Mouse (Mus musculus) CD8-positive naive resting alpha-beta T cell, adult 2 months (primary cell): ENCODE data around the gene Pklr.
A peak's percentile ranks its signal among the peaks of the same experiment; 100 is the strongest.

Experiments used
- DNase-seq, 2 experiments: peaks; one replicate each; pipeline ENCODE4 v3.0.0; 2022; ENCODE audit warnings: low read depth in 2 of 2, low spot score in 2 of 2

The Pklr gene

GRCm38 (mm10) chr3:89135958-89136357 is at the start of gene Pklr:
Gene Pklr, plus strand, starts transcription at chr3:89136142.
- DNase-seq = no peak

GRCm38 (mm10) chr3:89087338-89088110 is 48.4 kb upstream of the Pklr start:
- DNase-seq = peak; percentile 88 to 92

GRCm38 (mm10) chr3:89088974-89089373 is 47.0 kb upstream of the Pklr start:
- DNase-seq = no peak

- DNase-seq = peak; percentile 77 to 85
Measured at GRCm38 (mm10) chr3:89089882-89090591, 45.9 kb upstream of the Pklr start.

- DNase-seq = peak; percentile 68 to 74
Measured at GRCm38 (mm10) chr3:89090694-89091655, 45.0 kb upstream of the Pklr start.

- no peak for DNase-seq
Measured at GRCm38 (mm10) chr3:89091811-89092508, 44.0 kb upstream of the Pklr start.

- DNase-seq = no peak
Measured at GRCm38 (mm10) chr3:89092509-89093090, 43.3 kb upstream of the Pklr start.

- DNase-seq = peak in 1 of 2 experiments; percentile 50
Measured at GRCm38 (mm10) chr3:89093175-89093574, 42.8 kb upstream of the Pklr start, which contains the start of gene Rusc1. Gene Rusc1, minus strand, starts transcription at chr3:89093311.

GRCm38 (mm10) chr3:89094021-89094420 is 41.9 kb upstream of the Pklr start:
- no peak for DNase-seq

GRCm38 (mm10) chr3:89100811-89101210 is 35.1 kb upstream of the Pklr start, which contains the start of gene Gm43738:
Gene Gm43738, minus strand, starts transcription at chr3:89101099.
- DNase-seq = no peak

GRCm38 (mm10) chr3:89101459-89101811 is 34.5 kb upstream of the Pklr start:
- no peak for DNase-seq

GRCm38 (mm10) chr3:89101812-89102494 is 34.0 kb upstream of the Pklr start, which contains the start of gene Fdps:
Gene Fdps, minus strand, starts transcription at chr3:89101959.
- DNase-seq = peak; percentile 88 to 90

- no peak for DNase-seq
Measured at GRCm38 (mm10) chr3:89102495-89103290, 33.2 kb upstream of the Pklr start.

GRCm38 (mm10) chr3:89103291-89103595 is 32.7 kb upstream of the Pklr start:
- DNase-seq = no peak

GRCm38 (mm10) chr3:89106881-89107280 is 29.1 kb upstream of the Pklr start:
- DNase-seq = no peak

- DNase-seq = no peak
Measured at GRCm38 (mm10) chr3:89107545-89107944, 28.4 kb upstream of the Pklr start.

GRCm38 (mm10) chr3:89108146-89108545 is 27.8 kb upstream of the Pklr start:
- no peak for DNase-seq

- no peak for DNase-seq
Measured at GRCm38 (mm10) chr3:89113058-89113457, 22.9 kb upstream of the Pklr start.

GRCm38 (mm10) chr3:89115522-89115921 is 20.4 kb upstream of the Pklr start:
- peak in 1 of 2 experiments; percentile 39 for DNase-seq
